Mouse (Mus musculus) inflammation-experienced regulatory T-cells, adult 6 months (primary cell): ENCODE results near the gene Prl3c1. TPM values are rescaled to one million over a fixed set of nuclear protein-coding genes. Genes with fewer than 3 reads are reported as not detected.
"Not testable (repeated sequence)": the region's sequence is repeated elsewhere in the genome, so short reads cannot be mapped to it uniquely, and the experiment has no call there.

Source experiments
- ATAC-seq: one replicate; pipeline ENCODE4 v1.8.0; 2017
- polyA plus RNA-seq, 3 experiments: library from polyadenylated mRNA; unstranded; fragments of 100-300 nt; shearing (Covaris generic); gene quantifications; one replicate each; pipeline ENCODE4 v1.2.1; 2017

Prl3c1 gene
- polyA plus RNA-seq, result not detected

DNA sequence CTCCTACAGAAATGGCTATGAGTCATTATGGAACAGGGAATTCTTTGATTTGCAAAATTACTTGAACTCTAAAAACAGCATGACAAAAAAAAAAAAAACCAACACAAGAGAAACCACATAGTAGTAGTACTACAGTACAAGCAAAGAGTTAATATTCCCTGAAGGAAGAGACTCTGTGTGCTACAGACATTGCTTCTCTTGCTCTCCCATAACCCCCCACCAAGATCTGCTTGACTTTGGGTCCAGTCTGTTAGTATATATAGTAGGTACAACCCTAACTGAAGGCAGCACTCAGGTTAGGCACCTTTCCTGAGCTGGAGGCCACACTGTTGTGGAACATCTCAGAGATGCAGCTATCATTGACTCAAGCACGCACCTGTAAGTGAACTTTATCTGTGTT is at the start of gene Prl3c1:
Prl3c1 (plus strand) TSS at position 301 of the 400 bp plus-strand sequence.
- ATAC-seq, result no peak

DNA sequence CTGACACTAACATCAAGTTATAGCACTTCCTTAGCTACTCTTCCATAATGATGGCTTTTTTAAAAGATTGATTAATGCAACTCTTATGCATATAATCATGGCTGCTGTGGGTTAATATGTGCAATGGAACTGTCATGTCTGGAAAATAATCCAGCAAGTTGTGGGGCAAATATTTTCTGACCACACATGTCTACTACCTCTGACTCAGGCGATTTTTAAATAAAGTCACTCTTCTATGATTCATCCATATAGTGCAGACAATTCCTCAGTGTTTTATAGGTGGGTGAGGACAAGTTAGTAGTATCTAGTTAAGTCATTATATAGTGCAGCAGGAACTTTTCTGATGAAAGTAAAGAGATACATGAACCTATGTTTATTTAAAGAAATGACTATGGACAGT is 48.2 kb upstream of the Prl3c1 start:
- no peak for ATAC-seq

GRCm38 (mm10) chr13:27156490-27156889 is 40.0 kb upstream of the Prl3c1 start, which contains the start of gene Prl3d3:
Gene Prl3d3 (plus strand): TSS chr13:27156790.
- ATAC-seq, result not testable (repeated sequence)

DNA sequence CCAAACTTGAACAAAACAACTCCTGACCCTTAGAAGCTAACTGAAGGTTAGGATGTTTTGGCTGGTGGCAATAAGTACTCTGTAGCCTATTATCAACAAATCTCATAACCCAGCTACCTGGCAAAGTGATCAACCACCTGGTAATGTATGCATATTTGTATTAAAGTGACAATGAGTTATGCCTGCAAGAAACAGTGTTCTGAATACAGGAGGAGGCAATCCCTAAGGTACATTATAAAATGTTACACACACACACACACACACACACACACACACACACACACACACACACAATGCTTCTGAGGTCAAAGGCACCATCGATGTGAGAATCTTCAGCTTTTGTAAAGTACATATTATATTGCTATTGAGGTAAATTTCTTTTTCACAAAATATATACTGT is 45.1 kb downstream of the Prl3c1 start, which contains the start of gene Prl3b1:
Prl3b1 (plus strand) TSS at position 301 of the 400 bp plus-strand sequence.
- ATAC-seq, result no peak

Other genes starting within 250 kb of the Prl3c1 start
- not detected for gene Prl, start 139.1 kb upstream of the Prl3c1 start, polyA plus RNA-seq
- gene Prl3d1, start 102.5 kb upstream of the Prl3c1 start, polyA plus RNA-seq, result not detected
- not detected for gene Prl3d2, start 75.0 kb upstream of the Prl3c1 start, polyA plus RNA-seq
- gene Prl3d3, start 39.9 kb upstream of the Prl3c1 start, polyA plus RNA-seq, result not detected
- gene Prl3b1, start 45.2 kb downstream of the Prl3c1 start, polyA plus RNA-seq, result not detected
- gene Prl3a1, start 62.8 kb downstream of the Prl3c1 start, polyA plus RNA-seq, result not detected
- gene Prl6a1, start 116.0 kb downstream of the Prl3c1 start, polyA plus RNA-seq, result not detected
- not detected for gene Prl8a2, start 149.0 kb downstream of the Prl3c1 start, polyA plus RNA-seq
- not detected for gene Prl2b1, start 194.2 kb downstream of the Prl3c1 start, polyA plus RNA-seq
- not detected for gene Prl8a6, start 242.0 kb downstream of the Prl3c1 start, polyA plus RNA-seq